Comparison of ENCODE assay signal across 9 mouse cellular contexts in the genomic region with DNA sequence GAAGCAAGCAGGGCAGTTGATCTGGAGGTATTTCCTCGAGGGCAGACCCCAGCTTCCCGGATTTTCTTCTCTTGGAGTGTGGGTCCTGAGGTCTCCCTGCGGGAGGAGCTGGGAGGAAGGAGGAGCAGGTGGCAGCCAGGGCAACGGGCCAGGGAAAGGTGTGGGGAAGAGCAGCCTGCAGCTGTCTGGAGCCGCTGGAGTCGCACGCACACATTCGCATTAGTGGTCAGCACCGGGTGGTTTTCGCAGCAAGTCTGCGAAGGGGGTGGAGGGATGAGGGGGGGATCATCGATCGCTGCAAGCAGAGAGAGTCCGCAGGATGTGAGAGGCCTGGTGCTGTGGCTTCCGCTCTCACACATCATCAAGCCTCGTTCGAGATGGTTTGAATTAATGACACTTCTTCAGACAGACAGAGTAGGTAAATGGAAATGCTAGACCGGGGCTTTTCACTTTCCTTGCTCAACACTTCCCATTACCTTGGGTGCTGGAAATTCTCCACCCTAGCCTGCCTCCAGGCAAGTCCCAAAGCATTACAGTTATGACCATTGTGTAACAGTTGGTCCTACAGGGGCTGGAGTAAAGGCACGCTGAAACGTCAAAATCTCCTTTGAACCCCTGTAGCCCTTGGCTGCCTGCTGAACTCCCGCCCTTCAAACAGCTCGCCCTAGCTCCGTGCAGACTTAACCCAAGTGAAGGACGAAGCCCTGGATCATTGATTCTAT.
DNase-seq lines count a peak whose midpoint lies in the region; ATAC-seq lines count a peak whose summit lies in the region.
"Had no signal": no experiment of that assay in that cellular context is flagged by ENCODE, and none has a peak within 500 bp of the region (broad histone marks: within the 10 kb centered on the region; RNA-seq: fewer than 3 reads in every experiment).

No protein-coding gene starts in this region.

- no peaks in the 10 kb centered on the region for H3K9me3 ChIP-seq in heart, embryonic 14.5 days (ENCODE audit: control insufficient read depth, low read length)
- no peaks in the 10 kb centered on the region for H3K9me3 ChIP-seq in hindbrain, embryonic 12.5 days (replicated peaks)
- no peaks in the 10 kb centered on the region for H3K9me3 ChIP-seq in midbrain, embryonic 13.5 days
- H3K9me3 ChIP-seq: G1E had no signal

- peak overlapping the region; percentile 24 to 26 for H3K4me3 ChIP-seq in heart, embryonic 14.5 days (ENCODE audit: control insufficient read depth in 1 of 2, insufficient read depth in 1 of 2, low read depth in 1 of 2, low read length in 2 of 2)
- no peak overlapping the region; the same call in 1 of the 2 replicates for H3K4me3 ChIP-seq in hindbrain, embryonic 12.5 days
- H3K4me3 ChIP-seq in midbrain, embryonic 13.5 days (replicated peaks): peak overlapping the region; percentile 25

- no peak for ATAC-seq in heart, embryonic 14.5 days (ENCODE audit: insufficient number of reproducible peaks, insufficient read depth, low FRiP score, low read depth)
- peak; percentile 46 for ATAC-seq in hindbrain, embryonic 12.5 days (ENCODE audit: low FRiP score)
- peak; percentile 31 for ATAC-seq in midbrain, embryonic 13.5 days

- H3K27ac ChIP-seq in heart, embryonic 14.5 days (replicated peaks in 1 of 2; ENCODE audit: control insufficient read depth in 1 of 2, insufficient read depth in 1 of 2, low read depth in 2 of 2, low read length in 2 of 2): no peak overlapping the region
- H3K27ac ChIP-seq in hindbrain, embryonic 12.5 days: no peak overlapping the region
- no peak overlapping the region for H3K27ac ChIP-seq in midbrain, embryonic 13.5 days

- peaks cover 8 to 14% of the 10 kb centered on the region in 2 experiments for H3K4me1 ChIP-seq in heart, embryonic 14.5 days (ENCODE audit: control insufficient read depth in 2 of 2, insufficient read depth in 2 of 2, low read length in 2 of 2)
- H3K4me1 ChIP-seq in hindbrain, embryonic 12.5 days: peaks cover 41% of the 10 kb centered on the region
- H3K4me1 ChIP-seq in midbrain, embryonic 13.5 days (replicated peaks): peaks cover 44% of the 10 kb centered on the region

- peak overlapping the region; percentile 64 for H3K4me2 ChIP-seq in heart, embryonic 14.5 days (ENCODE audit: low read length)
- peak overlapping the region; percentile 41 for H3K4me2 ChIP-seq in hindbrain, embryonic 12.5 days (replicated peaks)
- H3K4me2 ChIP-seq in midbrain, embryonic 13.5 days (replicated peaks): peak overlapping the region; percentile 51

- H3K9ac ChIP-seq in heart, embryonic 14.5 days (ENCODE audit: low read length): peak overlapping the region; percentile 30; the same call in 1 of the 2 replicates
- no peak overlapping the region for H3K9ac ChIP-seq in hindbrain, embryonic 12.5 days
- H3K9ac ChIP-seq in midbrain, embryonic 13.5 days (replicated peaks): no peak overlapping the region; the same call in 1 of the 2 replicates

- H3K36me3 ChIP-seq in heart, embryonic 14.5 days (ENCODE audit: control insufficient read depth, insufficient read depth, low read length): no peaks in the 10 kb centered on the region
- H3K36me3 ChIP-seq in hindbrain, embryonic 12.5 days: no peaks in the 10 kb centered on the region
- H3K36me3 ChIP-seq in midbrain, embryonic 13.5 days: no peaks in the 10 kb centered on the region
- H3K36me3 ChIP-seq: G1E had no signal

- DNase-seq in heart, adult 9 months (ENCODE audit: low spot score in 2 of 2): no peak
- DNase-seq in embryo, embryonic 11 days: peak; percentile 59
- no peak for DNase-seq in adrenal gland, postnatal 25 days
- DNase-seq in thymus, postnatal 36 days: no peak
- DNase-seq in ovary, postnatal 36 days (ENCODE audit: low spot score): no peak

- 10% methylated on average over 24 of the region's 24 CpGs for WGBS in heart, embryonic 14.5 days
- 5% methylated on average over 24 of the region's 24 CpGs for WGBS in hindbrain, embryonic 12.5 days
- 4% methylated on average over 24 of the region's 24 CpGs for WGBS in midbrain, embryonic 13.5 days

- no peaks in the 10 kb centered on the region; the same call in 1 of the 2 replicates for H3K27me3 ChIP-seq in heart, embryonic 14.5 days (ENCODE audit: control insufficient read depth, insufficient read depth, low read length)
- H3K27me3 ChIP-seq in hindbrain, embryonic 12.5 days: peaks cover 27% of the 10 kb centered on the region
- peaks cover 50% of the 10 kb centered on the region for H3K27me3 ChIP-seq in midbrain, embryonic 13.5 days
